Mouse (Mus musculus) retina, postnatal 7 days (tissue): ENCODE measurements around the gene Emc1.
"Not testable (repeated sequence)": the region's sequence is repeated elsewhere in the genome, so short reads cannot be mapped to it uniquely, and the experiment has no call there.

ENCODE experiments used
- DNase-seq: peaks from one replicate; pipeline ENCODE4 v3.0.0-alpha.2; 2012; ENCODE audit warnings: low read depth, low spot score

The Emc1 gene

GRCm38 (mm10) chr4:139357211-139357610 lies 4.8 kb downstream of the Emc1 start:
- no peak for DNase-seq

GRCm38 (mm10) chr4:139360761-139361548 lies 8.6 kb downstream of the Emc1 start:
- no peak for DNase-seq

- DNase-seq = no peak
Measured at GRCm38 (mm10) chr4:139367336-139367735, 14.9 kb downstream of the Emc1 start.

GRCm38 (mm10) chr4:139368038-139368437 lies 15.7 kb downstream of the Emc1 start:
- no peak for DNase-seq

GRCm38 (mm10) chr4:139373130-139373529 lies 20.7 kb downstream of the Emc1 start:
- no peak for DNase-seq

GRCm38 (mm10) chr4:139373531-139373930 lies 21.1 kb downstream of the Emc1 start:
- no peak for DNase-seq

GRCm38 (mm10) chr4:139379719-139380118 lies 27.3 kb downstream of the Emc1 start:
- DNase-seq = no peak

GRCm38 (mm10) chr4:139380207-139380748 lies 27.9 kb downstream of the Emc1 start:
- DNase-seq = peak; percentile 100

GRCm38 (mm10) chr4:139380775-139381451 lies 28.5 kb downstream of the Emc1 start:
- DNase-seq = no peak

- DNase-seq = no peak
Measured at GRCm38 (mm10) chr4:139381452-139381845, 29.1 kb downstream of the Emc1 start.

- DNase-seq = no peak
Measured at GRCm38 (mm10) chr4:139382231-139382630, 29.8 kb downstream of the Emc1 start.

- DNase-seq = not testable (repeated sequence)
Measured at GRCm38 (mm10) chr4:139385841-139386240, 33.5 kb downstream of the Emc1 start.

GRCm38 (mm10) chr4:139386869-139387319 lies 34.5 kb downstream of the Emc1 start:
- no peak for DNase-seq

- no peak for DNase-seq
Measured at GRCm38 (mm10) chr4:139389557-139389956, 37.2 kb downstream of the Emc1 start.

GRCm38 (mm10) chr4:139395431-139395830 lies 43.0 kb downstream of the Emc1 start:
- DNase-seq = no peak

- DNase-seq = no peak
Measured at GRCm38 (mm10) chr4:139400487-139400886, 48.1 kb downstream of the Emc1 start.

GRCm38 (mm10) chr4:139403214-139403613 lies 50.8 kb downstream of the Emc1 start:
- no peak for DNase-seq

GRCm38 (mm10) chr4:139411351-139411750 lies 59.0 kb downstream of the Emc1 start:
- no peak for DNase-seq

- DNase-seq = no peak
Measured at GRCm38 (mm10) chr4:139417868-139418267, 65.5 kb downstream of the Emc1 start.

- DNase-seq = no peak
Measured at GRCm38 (mm10) chr4:139421621-139422020, 69.2 kb downstream of the Emc1 start.

GRCm38 (mm10) chr4:139422409-139422808 lies 70.0 kb downstream of the Emc1 start:
- no peak for DNase-seq

- DNase-seq = no peak
Measured at GRCm38 (mm10) chr4:139423270-139423669, 70.9 kb downstream of the Emc1 start.
